Mouse (Mus musculus) embryo, embryonic 9.5 days (tissue): ENCODE results near the gene Fam186a.
A peak's percentile ranks its signal among the peaks of the same experiment; 100 is the strongest.
"Not testable (repeated sequence)": the region's sequence is repeated elsewhere in the genome, so short reads cannot be mapped to it uniquely, and the experiment has no call there.

Source experiments
- DNase-seq: peaks from one replicate; pipeline ENCODE4 v3.0.0-alpha.2; 2017; ENCODE audit errors: extremely low spot score

The Fam186a gene

GRCm38 (mm10) chr15:99934501-99934900, 32.4 kb downstream of the Fam186a start:
- DNase-seq: no peak

GRCm38 (mm10) chr15:99931231-99931630, 35.6 kb downstream of the Fam186a start:
- DNase-seq: no peak

GRCm38 (mm10) chr15:99919601-99920158, 47.2 kb downstream of the Fam186a start:
- no peak for DNase-seq

- no peak for DNase-seq
Measured at GRCm38 (mm10) chr15:99917264-99917663, 49.6 kb downstream of the Fam186a start.

- DNase-seq: no peak
Measured at GRCm38 (mm10) chr15:99914613-99915012, 52.2 kb downstream of the Fam186a start.

GRCm38 (mm10) chr15:99911785-99912184, 55.1 kb downstream of the Fam186a start:
- no peak for DNase-seq

GRCm38 (mm10) chr15:99909339-99909996, 57.4 kb downstream of the Fam186a start:
- DNase-seq: not testable (repeated sequence)

GRCm38 (mm10) chr15:99907514-99907913, 59.3 kb downstream of the Fam186a start:
- DNase-seq: no peak

GRCm38 (mm10) chr15:99907041-99907440, 59.8 kb downstream of the Fam186a start:
- DNase-seq: no peak

GRCm38 (mm10) chr15:99904841-99905240, 62.0 kb downstream of the Fam186a start:
- no peak for DNase-seq

- DNase-seq: peak; percentile 84
Measured at GRCm38 (mm10) chr15:99904333-99904732, 62.5 kb downstream of the Fam186a start.

- DNase-seq: no peak
Measured at GRCm38 (mm10) chr15:99903227-99903626, 63.6 kb downstream of the Fam186a start.

GRCm38 (mm10) chr15:99902786-99903185, 64.1 kb downstream of the Fam186a start:
- DNase-seq: no peak

- DNase-seq: no peak
Measured at GRCm38 (mm10) chr15:99896621-99897020, 70.2 kb downstream of the Fam186a start.

- no peak for DNase-seq
Measured at GRCm38 (mm10) chr15:99891355-99891754, 75.5 kb downstream of the Fam186a start.

GRCm38 (mm10) chr15:99890412-99891236, 76.2 kb downstream of the Fam186a start:
- no peak for DNase-seq

- no peak for DNase-seq
Measured at GRCm38 (mm10) chr15:99889275-99889874, 77.5 kb downstream of the Fam186a start.

GRCm38 (mm10) chr15:99887130-99887529, 79.7 kb downstream of the Fam186a start:
- DNase-seq: not testable (repeated sequence)

GRCm38 (mm10) chr15:99884038-99884437, 82.8 kb downstream of the Fam186a start:
- no peak for DNase-seq

GRCm38 (mm10) chr15:99878541-99878940, 88.3 kb downstream of the Fam186a start:
- DNase-seq: no peak

GRCm38 (mm10) chr15:99875334-99875869, 91.5 kb downstream of the Fam186a start, which contains the start of gene Lima1:
Gene Lima1 (minus strand): TSS chr15:99875456.
- DNase-seq: peak; percentile 90
